Mouse (Mus musculus) cerebellum, postnatal 10 days (tissue): ENCODE measurements around the gene Defa17.
"Not testable (repeated sequence)": the region's sequence is repeated elsewhere in the genome, so short reads cannot be mapped to it uniquely, and the experiment has no call there.

ENCODE experiments used
- DNase-seq, 2 experiments: peaks; one replicate each; pipeline ENCODE4 v3.0.0; 2021; ENCODE audit warnings: mixed read lengths in 2 of 2

Gene Defa17

GRCm38 (mm10) chr8:21655480-21655879 is at the start of gene Defa17:
Gene Defa17, plus strand, starts transcription at chr8:21655780.
- not testable (repeated sequence) for DNase-seq

GRCm38 (mm10) chr8:21617883-21618282 is 37.7 kb upstream of the Defa17 start, which contains the start of gene Defa26:
Gene Defa26, plus strand, starts transcription at chr8:21618183.
- not testable (repeated sequence) for DNase-seq

DNA sequence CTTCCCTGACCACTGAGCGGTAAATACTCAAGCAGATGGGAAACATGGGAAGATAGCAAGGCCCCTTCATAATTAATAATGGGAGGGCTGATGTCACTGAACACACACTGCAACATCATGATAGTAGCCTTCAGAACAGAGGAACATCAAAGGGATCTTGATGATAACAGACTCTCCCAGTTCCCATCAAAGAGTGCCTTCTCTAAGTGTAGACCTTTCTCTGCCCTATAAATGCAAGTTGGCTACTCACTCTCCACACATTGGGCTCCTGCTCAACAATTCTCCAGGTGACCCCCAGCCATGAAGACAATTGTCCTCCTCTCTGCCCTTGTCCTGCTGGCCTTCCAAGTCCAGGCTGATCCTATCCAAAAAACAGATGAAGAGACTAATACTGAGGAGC is 9.9 kb downstream of the Defa17 start, which contains the start of gene Defa34:
Gene Defa34, plus strand, starts transcription at position 301 of the 400 bp plus-strand sequence.
- not testable (repeated sequence) for DNase-seq

DNA sequence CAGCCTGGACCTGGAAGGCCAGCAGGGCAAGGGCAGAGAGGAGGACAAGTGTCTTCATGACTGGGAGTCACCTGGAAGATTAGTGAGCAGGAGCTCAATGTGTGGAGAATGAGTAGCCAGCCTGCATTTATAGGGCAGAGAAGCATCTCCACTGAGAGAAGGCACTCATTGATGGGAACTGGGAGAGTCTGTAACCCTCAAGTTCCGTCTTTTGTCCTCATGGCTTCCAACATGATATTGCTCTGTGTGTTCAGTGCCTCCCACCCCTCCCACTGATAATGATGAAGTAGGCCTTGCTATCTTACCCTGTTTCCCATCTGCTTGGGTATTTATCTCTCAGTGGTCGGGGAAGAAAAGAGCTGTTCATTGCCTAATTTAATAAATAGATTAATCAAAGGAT is 48.0 kb downstream of the Defa17 start, which contains the start of gene AY761184:
Gene AY761184, minus strand, starts transcription at position 101 of the 400 bp plus-strand sequence.
- DNase-seq, result not testable (repeated sequence)
